Mouse (Mus musculus): ENCODE data around the gene Htr7.

Gene Htr7

DNA sequence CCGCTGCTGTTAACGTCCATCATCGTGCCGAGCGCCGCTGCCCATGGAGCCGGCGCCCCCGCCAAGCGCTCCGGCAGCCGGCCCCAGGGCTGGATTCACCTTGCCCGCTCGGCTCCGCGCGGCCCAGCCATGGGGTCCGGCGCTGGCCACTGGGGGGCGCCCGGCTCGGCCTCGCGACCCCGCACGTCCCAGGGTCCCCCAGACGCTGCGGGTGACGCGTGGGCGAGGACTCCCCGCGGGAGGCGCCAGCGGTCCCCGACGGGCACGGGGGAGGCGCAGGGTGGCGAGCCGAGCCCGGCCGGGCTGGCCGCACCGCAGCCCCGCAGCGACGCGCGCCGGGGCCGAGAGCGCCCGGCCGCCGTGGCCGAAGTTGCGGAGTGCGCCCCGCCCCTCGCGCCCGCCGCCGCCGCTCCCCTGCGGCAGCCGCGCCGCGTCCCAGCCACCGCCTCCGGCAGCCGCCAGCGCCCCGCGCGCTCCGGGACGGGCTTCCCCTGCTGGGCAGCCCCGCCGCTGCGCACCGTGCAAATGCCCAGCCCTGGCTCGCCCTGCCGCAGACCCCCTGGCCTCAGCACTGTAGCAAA lies at the start of gene Htr7:
Gene Htr7, minus strand, starts transcription at position 277 of the 581 bp plus-strand sequence.
- no peak for DNase-seq (ENCODE audit: low read depth, low spot score)

DNA sequence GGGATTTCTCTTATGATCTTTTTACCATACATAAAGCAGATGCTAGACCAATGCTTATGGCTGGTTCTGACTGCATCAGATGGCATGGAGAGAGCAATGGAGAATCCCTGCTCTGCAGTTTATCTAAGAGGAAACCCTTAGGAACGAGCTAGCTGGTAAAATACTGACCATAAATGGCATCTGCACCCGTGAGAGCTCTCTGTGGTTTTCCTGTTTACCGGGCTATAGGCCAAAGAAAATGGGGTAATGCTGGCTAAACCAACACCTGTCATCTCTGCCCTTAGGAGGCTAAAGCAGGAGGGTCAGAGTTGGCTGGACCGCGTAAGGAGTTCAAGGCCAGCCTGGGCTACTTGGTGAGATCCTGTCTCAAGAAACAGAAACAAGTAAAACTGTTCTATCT lies 46.6 kb upstream of the Htr7 start:
- no peak for DNase-seq (ENCODE audit: low read depth, low spot score)

DNA sequence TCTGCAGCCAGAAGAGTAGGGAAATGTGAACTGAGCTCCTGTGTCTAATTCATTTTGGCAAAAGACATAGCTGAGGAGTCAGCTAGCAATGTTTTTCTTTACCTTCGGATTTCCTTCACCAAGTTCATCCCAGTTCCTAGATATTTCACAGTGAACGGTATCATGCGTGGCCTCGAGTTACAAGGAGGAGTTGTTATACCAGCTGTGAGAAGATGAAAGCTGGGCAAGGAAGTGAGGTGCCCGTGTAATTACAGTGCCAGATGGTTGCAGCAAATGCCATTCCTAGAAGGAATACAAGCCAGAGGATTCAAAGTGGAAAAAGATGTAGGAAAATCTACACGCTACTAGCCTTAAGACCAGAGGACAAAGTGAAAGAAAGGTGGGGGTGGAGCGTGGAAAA lies 41.6 kb upstream of the Htr7 start:
- DNase-seq (ENCODE audit: low read depth, low spot score) = no peak

DNA sequence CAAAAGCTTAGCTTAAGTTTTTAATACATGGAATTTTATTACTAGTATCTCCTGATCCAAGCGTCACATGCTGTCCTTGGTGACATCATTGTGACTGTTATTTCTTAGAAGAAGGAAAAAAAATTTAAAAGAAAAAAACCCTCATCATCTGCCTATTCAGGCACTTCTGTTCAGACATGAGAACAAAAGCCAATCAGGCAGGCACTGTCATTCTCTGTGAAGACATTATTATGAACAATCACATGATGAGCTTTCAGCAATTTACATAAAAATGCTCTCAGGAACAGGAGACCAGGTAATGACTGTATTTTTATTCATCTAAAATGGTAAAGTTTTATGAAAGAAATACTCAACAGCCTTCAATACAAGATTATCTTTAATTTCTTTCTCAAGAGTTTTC lies 41.0 kb upstream of the Htr7 start:
- no peak for DNase-seq (ENCODE audit: low read depth, low spot score)

DNA sequence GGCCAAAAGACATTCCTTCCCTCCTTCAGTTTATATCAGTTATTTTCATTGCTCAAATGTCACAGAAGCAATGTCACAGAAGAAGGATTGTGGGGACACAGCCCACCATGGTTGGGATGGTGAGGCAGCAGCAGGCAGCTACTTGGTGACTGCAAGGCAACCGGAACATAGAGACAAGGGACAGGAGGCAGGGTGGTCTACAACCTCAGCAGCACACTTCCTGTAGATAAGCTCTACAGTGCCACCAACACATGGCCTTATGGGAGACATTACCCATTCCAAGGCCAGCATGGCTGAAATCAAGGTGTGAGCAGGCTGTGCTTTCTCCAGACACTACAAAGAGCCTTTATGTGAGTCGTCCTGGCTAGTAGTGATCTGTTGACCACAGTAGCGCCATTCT lies 39.9 kb upstream of the Htr7 start:
- no peak for DNase-seq (ENCODE audit: low read depth, low spot score)

DNA sequence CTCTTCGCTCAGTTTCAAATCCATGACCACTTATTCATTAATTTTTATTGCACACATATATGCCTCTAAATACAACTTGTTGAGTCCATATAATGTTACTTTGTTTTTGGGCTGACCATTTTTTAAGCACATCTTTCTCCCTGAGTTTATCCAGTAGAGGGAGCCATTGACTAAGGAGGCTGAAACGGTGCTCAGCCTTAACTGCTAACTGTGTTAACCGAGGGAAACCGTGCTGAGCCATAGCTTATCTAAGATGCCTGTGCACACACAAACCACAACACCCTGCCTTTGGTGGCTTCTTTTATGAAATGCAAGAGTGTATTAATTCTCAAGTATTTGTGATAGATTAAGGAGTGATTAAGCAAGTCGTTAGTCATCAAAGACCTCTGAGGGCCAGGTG lies 33.5 kb upstream of the Htr7 start:
- DNase-seq (ENCODE audit: low read depth, low spot score) = peak; percentile 51

DNA sequence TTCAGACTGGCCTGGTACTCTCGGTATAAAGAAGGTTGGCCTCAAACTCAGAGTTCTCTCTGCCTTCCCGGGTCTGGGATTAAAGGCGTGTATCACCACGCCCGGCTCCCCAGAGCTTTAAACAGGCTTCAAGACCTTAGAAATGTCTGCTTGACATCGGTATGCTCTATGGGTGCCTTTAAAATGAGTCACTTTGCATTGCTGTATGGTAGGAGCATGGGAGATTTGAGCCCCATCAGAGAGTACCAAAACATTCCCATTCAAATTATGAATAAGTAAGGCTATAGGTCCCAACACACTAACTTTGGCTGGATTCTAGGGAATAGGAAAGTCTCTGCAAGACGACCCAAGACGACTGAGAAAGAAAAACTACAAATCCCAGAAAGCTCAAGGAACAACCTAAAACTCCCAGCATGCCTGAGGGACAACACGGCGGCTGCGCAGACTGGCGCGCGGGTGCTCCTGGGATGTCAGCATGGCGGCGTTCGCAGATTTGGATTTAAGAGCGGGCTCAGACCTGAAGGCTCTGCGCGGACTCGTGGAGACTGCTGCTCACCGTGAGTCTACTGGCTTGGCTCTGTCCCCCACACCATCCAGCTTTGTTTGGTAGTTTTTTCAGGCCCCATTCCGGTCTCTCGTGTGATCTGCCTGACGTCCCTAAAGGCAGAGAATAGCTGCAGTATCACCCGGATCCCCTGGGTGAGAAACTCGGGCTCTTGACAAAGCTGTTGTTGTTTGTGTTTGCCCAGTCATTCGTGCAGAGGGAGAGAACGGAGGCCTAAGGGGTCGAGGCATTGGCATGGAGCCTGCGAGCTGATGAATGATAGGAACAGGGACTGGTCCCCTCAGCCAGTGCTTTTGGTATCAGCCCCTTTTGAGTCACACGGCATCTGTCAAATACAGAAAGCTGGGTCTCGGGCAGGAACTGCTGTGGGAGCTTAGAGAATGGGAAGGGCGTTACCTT lies 26.2 kb upstream of the Htr7 start, which contains the start of gene Rpp30:
Gene Rpp30, plus strand, starts transcription at position 455 of the 964 bp plus-strand sequence.
- peak; percentile 95 for DNase-seq (ENCODE audit: low read depth, low spot score)

DNA sequence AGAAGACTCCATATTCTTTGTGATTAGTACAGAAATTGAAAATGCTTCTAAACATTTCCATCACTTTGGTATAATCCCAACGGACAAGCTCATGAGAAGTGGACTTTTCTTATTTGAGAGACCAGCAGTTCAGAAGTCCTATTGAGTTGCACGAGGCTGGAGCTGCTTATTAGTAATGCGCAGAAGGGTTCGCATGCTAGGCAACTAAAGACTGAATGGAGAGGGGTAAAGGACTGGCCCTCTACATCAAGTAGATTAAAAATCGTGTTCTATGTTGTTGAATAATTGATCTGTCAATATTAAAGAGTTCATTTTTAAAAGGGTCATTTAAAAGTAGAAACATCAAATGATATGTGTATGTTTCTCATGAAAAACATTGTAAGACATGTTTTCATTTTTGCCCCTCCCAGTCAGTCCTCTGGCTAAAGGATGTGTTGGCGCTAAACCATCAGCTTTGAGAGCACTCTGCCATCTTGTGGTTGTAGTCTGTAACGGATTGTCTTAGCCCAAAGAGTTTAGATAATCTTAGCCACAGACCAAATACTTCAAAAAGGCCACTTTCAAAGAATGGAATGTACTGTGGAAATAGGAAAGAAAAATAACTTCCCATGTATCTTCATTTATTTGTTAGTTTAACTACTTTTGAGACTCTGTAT lies 25.4 kb upstream of the Htr7 start:
- DNase-seq (ENCODE audit: low read depth, low spot score) = peak; percentile 82

DNA sequence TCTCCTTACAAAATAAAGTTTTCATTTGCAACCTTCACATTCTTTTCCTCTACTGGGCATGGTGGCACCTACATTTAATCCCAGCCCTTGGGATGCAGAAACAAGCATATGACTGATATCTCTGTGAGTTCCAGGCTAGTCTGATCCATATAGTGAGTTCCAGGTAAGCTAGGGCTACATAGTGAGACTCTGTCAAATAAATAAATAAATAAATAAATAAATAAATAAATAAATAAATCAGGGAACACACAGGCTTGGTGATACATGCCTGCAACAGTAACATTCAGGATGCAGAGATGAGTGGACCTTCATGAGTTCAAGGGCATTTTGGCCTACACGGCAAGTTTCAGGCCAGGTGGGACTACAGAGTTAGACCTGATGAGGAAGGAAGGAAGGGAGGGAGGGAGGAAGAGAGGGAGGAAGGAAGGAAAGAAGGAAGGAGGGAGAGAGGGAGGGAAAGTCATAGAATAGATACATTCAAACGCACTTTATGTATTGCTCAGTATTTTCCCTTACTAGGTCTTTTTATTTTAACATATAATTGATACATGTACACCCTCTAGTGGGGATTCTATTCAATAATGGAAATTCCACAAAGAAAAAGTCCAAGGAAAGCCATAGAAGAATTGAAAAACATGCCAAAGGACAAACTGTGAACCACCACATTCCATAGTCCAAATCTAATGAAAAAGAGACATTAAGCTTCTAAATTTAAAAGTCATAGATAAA lies 5.7 kb upstream of the Htr7 start:
- DNase-seq (ENCODE audit: low read depth, low spot score) = no peak

DNA sequence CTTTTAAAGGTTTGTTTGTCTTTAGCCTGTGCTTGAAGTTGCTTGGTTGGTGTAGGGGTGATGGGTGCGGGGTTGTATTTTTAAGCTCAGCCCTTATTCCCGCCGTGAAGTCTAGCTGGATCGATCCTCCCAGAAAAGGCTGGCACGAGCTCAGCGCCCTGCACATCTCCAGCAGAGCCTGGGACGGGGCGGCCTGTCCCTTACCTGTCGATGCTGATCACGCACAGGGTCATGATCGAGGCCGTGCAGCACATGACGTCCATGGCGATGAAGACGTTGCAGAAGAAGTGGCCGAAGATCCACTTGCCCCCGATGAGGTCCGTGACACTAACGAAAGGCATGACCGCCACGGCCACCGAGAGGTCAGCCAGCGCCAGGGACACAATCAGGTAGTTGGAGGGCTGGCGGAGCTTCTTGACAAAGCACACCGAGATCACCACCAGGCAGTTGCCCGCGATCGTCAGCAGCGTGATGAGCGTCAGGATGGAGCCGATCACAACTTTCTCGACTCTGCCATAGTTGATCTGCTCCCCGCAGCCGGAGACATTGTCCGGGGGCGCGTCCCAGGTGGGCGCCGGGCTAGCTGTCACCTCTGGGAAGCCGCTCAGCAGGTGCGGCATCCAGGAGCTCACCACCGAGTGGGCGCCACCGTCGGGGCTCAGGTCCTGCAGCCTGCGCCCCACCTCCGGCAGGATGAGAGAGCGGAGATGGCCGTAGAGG lies 645 bp downstream of the Htr7 start:
- no peak for DNase-seq (ENCODE audit: low read depth, low spot score)

DNA sequence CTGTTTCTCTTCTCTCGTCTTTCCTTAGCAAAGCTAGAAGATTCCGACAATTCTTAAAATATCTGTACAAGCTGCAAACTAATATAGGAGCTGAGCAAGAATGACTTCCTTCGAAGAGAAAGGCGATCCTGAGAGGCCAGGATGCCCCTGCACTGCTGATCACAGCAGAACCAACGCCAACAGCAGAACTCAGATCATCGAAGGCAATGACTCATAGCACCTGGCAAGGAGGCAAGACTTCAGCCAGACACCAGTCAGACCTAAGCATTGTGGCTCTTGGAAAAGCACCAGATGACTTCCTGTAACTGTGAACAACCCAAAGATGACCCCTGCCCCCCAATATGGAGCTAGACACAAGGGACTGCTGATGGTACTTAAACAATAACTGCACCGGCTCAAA lies 11.3 kb downstream of the Htr7 start:
- DNase-seq (ENCODE audit: low read depth, low spot score) = no peak

DNA sequence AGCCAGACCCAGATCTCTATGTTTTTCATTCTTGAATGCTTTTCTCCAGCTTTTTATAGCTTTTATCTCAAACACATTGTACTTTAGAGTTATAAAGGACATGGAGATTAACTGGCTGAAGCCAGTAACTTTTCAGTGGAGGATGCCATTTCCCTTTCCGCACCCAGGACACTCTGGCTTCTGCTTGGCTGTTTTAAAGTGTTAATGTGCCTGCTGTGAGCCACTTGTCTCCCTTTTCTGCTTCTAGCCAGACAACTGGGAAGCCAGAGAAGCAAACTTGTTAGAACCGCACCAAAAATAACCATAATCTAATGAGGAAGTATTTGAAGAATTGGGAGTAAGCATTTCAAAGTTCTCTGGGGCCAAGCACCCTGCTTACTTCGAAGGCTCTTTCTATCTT lies 42.5 kb downstream of the Htr7 start:
- no peak for DNase-seq (ENCODE audit: low read depth, low spot score)

DNA sequence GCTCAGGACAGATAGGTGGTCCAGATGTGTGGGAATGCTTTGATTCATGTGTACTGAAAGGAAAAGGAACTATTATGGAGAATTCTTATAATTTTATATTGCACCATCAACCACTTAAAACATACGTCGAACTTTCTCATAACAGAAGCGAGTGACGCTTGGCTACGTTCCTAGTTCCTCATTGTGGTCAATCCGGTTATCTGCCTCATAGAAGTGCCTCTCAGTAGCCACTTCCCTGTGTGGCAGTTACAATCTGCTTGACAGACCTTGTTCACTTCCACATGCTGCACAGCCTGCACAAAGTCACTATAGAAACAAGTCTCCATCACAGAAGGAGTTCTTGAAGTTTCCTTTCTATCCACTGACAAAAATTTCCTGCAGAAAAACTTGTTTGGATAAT lies 51.0 kb downstream of the Htr7 start:
- no peak for DNase-seq (ENCODE audit: low read depth, low spot score)

DNA sequence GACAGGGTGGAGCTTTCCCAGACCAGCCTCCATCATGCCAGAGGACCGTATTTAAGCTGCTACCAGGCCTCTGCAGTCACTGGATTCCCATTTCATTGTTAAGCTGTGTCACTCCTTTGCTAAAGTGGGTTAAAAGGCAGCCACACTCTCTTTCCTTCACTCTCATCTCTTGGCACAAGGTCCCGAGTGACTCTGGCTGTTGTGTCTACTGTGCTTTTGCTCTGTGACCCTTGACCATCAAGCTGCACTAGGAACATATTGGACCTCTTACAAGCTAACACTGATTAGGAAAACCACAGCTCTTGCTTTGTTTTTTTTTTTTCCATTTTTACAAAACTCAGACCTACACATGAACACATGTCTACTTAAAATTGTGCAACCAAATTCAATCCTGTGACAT lies 52.3 kb downstream of the Htr7 start:
- DNase-seq (ENCODE audit: low read depth, low spot score) = no peak

DNA sequence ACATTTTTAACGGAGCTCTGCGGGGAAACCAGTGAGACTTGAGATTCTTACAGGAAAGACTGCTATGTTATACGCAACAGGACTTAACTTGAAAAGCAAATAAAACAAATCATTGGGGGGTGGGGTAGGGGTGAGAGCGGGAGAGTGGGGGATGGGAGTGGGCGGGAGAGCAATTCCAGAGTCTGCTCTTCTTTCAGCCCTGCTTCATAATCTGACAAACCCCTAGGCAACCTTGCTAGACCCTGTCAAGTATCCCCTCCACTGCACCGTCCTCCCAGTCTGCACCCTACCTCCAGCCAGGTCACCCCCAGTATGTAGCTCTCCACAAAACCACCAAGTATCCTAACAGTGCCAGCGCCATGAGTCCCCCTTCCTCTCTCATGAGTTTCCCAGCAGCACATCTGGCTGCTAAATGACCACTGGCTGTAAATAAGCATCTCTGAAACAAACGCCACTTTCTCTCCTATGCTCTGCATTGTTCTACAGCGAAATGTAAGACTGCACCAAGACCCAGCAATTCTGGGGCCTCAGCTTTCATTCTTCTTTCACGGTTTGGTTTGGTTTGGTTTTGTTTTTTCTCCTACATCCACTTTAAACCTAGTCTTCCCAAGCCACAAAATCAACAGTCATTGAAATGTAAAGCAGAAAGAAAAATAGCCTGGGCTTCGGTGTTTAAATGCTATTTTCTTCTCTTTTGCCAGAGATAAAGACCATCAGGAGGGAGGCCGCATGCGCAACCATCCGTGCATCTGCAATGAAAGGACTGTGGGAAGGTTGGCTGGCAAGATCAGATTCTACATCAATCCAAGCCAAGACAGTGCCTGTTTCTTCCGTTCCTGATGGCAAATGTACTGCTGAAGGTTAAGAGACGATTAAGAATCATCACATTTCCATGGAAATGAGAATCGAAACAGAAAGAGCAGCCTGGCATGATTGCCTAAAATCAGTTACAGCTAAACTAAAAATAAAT lies 54.5 kb downstream of the Htr7 start:
- DNase-seq (ENCODE audit: low read depth, low spot score) = no peak

DNA sequence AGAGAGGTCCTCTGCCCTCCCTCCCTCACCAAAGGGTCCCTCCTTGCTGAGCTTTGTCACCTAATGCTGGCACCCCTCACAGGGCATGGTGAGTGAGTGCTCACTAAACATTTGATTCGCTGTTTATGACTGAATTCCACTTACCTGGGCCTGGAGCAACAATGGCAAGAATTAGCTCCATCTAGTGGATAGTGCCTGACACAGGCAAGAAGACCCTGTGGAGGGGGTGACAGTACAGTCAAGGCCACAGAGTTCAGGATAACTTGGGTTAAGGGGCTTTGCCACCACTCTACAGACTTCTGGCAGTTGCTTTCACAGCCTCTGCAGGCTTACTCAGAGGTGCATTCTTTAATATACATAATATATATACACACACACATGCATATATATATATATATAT lies 55.8 kb downstream of the Htr7 start:
- DNase-seq (ENCODE audit: low read depth, low spot score) = no peak

DNA sequence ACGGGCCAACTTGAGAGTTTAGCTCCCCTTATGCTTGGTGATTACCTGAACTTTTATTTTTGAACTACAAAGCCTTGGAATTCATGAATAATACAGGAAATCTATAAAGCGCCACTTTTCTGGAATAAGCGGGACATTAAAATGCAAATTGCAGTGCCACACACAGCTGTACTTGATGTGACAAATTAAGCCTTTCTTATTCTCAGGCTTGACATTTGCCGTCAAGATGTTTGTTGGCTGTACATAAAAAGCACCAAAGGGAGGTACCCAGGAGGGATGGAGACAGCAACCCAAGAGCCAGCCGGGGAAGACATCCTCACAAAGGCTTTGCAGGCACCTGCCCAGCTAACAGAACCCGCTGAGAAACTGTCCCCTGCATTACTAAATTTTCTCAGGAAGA lies 56.4 kb downstream of the Htr7 start:
- DNase-seq (ENCODE audit: low read depth, low spot score) = no peak

DNA sequence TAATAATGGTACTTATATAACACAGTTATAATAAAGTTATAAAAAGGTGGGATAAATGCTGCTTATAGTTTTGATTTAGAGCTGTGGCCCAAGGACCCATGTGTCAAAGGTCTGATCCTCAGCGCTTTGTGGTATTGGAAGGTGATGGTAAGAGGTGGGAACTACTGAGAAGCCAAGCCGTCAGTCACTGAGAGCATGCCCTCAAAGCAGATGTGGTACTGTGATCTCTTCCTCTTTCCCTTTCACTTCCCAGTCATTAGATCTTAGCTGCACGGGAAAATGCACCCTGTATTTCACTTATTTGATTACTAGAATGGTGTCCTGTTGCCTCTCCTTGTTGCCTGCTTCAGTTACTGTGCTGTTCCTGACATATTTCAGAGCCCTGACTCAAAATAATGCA lies 59.9 kb downstream of the Htr7 start:
- DNase-seq (ENCODE audit: low read depth, low spot score) = no peak

DNA sequence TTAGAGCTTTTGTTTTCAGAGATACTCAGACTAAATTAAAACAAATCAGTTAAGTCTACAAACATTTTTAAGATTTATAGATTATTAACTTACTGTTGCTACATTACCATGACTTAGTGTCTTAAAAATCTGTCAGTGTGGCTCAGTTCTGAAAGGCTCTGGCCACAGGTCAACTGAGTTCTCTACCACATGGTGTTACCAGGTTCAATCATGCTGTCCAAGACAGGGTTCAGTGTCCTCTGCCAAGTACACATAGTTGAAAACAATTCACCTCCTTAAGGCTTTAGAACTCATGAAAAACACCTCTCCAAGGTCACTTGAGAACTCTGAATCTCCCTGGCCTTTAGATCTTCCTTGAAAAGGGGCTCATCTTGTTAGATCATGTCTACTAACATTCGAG lies 69.8 kb downstream of the Htr7 start:
- DNase-seq (ENCODE audit: low read depth, low spot score) = no peak

DNA sequence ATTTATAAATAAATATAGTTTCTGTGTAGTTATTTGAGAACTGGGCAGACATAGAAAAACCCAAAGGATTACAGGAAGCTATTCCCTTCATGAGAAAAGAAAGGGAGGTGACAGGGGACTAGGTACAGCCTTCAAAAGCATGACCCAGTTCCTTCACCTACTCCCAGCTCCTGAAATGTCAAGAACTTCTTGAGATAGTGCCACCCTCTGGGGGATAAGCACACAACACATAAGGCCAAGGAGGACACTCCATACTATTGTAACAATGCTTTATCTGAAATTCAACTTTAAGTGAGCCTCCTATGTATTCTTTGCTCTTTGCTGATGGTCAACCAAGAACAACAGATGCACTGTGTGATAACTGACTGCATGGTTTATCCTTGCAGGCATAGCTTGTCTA lies 82.6 kb downstream of the Htr7 start:
- DNase-seq (ENCODE audit: low read depth, low spot score) = no peak
